Mouse (Mus musculus) C2C12 (cell line): ENCODE data around the gene Lime1.

ENCODE experiments used
- CEBPB ChIP-seq: IDR thresholded peaks from one replicate; pipeline ENCODE4 v1.6.1; 2011; ENCODE audit warnings: low read depth, mild to moderate bottlenecking, control low read depth, moderate library complexity
- CTCF ChIP-seq: IDR thresholded peaks from one replicate; pipeline ENCODE4 v1.5.1; 2011; ENCODE audit not compliant: control insufficient read depth, insufficient read depth, insufficient read length
- FOSL1 ChIP-seq: IDR thresholded peaks from one replicate; pipeline ENCODE4 v1.8.0; 2011; ENCODE audit warnings: mild to moderate bottlenecking, low read length; ENCODE audit not compliant: poor library complexity, insufficient read depth, severe bottlenecking
- MAX ChIP-seq: IDR thresholded peaks from one replicate; pipeline ENCODE4 v1.6.1; 2011; ENCODE audit warnings: mild to moderate bottlenecking, control low read depth
- MYOD1 ChIP-seq: IDR thresholded peaks from one replicate; pipeline ENCODE4 v1.6.1; 2011; ENCODE audit warnings: low read depth; ENCODE audit not compliant: control insufficient read depth, insufficient read length
- USF1 ChIP-seq: IDR thresholded peaks from one replicate; pipeline ENCODE4 v1.6.1; 2011; ENCODE audit warnings: low read depth, mild to moderate bottlenecking, control low read depth, moderate library complexity

DNA sequence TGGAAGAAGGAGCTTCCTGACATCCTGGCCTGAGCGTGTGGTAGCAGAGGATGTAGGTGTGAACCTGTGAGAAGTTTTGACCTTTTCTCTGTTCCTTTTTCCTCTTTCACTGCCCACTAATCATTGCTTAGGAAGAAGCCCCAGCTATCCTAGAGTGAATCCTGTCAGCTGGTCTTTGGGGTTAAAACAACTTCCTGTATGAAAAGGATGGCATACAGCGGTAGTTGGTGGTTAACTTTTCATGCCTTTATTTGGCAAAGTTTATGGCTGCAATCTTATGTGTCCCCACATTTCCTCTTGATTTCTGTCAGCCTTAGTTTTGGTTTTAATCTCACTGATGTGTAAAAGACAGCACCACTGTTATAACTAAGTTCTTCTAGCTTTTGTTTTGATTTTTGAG is 2.6 kb upstream of the Lime1 start:
- TF ChIP-seq CTCF (no peak), USF1 (no peak), MAX (no peak), FOSL1 (no peak), CEBPB (no peak), MYOD1 (no peak)
